Mouse (Mus musculus) induced T-regulatory cell, adult 2 months (primary cell): ENCODE data around the gene Gprc5d.

Experiments used
- DNase-seq: peaks from one replicate; pipeline ENCODE4 v3.0.0-alpha.2; 2012; ENCODE audit warnings: low read depth

Gene Gprc5d

DNA sequence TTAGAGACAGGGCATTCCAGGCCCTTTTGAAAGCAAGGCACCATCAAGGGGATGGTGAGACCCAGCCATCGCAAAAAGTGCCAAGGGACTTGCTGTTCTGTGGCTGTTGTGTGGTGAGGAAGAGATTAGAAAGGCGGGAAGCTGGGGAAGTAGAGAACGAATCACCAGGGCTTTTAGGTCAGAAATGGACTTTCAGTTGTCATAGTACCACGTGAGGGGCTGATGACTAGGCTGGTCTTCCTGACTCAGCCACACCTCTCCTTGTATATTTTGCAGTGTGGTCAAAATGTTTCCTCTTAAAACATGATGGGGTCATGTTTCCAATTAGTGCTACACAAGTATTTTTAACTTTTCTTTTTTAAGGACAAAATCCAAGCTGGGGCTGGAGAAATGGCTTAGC is 17.7 kb upstream of the Gprc5d start:
- no peak for DNase-seq

DNA sequence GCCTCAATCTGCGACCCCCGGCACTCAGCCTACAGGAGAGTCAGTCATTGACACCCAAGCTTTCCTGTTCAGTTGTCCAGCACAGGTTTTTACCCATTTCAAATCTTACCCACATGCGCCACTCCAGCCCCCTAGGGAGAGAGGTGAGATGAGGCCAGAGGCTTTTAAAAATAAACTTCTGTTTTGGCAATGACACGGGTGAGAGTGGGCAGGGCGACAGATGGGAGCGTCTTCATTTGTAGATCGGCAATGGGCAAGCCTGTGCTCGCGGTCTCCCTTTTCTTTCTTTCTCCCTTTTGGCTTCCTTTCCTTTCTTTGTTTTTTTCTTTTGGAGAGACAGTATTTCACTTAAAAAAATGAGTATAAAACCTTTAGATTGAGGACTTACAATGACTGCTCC is 15.4 kb upstream of the Gprc5d start:
- DNase-seq, result no peak

DNA sequence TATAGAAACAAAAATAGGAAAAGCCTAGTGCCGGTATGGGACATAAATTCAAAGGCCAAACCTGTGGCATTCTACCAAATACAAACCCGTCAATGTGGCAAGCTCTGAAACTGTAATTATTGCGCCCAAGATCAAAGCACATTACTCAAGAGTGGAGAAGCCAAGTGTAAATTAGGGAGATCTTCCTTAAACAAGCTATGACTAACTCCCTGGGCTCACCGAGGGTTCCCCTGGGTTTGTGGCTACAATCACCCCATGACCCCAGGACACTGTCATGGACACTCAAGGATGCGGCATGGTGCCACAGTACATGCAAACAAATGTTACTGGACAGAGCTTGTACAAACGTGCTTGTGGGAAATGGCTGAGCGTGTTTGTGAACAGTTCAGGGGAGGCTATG is 15.0 kb upstream of the Gprc5d start:
- no peak for DNase-seq

DNA sequence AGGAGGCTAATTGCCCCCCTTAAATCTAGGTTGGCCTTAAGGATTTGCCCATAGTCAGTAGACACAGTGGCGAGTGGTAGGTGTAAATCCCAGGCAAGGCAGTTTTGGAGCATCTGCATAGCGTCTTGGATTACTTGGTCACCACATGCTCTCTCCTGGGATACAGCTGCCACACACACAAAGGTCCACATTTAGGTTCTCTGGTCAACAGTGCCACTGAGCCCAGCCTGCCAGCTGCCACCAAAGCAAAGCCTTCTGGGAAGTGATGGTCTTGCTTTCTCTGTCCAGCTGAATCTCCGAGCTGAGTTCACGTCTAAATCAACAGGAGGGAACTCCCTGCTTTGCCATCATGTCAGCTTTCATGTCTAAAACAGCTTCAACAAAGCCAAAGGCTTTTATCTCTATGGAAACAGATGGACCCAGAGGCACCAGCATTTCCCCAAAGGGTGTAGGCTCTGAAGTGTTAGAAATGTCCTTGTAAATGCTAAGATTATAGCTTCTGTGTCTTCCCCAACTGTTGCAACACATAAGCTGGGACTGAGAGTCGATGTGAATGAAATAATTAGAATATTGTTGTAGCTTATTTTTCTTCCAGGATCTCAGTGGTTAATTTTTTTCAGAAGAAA is 6.8 kb upstream of the Gprc5d start:
- no peak for DNase-seq

DNA sequence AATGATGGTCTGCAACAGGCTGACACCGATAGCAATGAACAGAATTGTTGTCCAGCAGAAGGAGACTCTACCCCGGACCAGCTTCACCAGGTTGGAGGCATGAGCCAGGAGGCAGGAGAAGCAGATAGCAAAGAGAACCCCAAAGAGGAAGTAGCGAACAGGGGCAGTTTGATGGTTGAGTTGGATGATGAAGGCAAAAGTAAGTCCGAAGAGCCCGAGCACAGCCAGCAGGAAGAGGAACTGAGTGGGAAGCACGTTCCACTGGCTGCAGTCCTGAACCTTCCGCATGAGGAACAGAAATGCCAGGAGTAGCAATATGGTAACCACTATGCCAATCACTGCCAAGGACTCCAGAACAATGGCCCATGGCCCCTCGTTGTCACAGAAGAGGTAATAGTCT is 1.6 kb downstream of the Gprc5d start:
- DNase-seq, result no peak

DNA sequence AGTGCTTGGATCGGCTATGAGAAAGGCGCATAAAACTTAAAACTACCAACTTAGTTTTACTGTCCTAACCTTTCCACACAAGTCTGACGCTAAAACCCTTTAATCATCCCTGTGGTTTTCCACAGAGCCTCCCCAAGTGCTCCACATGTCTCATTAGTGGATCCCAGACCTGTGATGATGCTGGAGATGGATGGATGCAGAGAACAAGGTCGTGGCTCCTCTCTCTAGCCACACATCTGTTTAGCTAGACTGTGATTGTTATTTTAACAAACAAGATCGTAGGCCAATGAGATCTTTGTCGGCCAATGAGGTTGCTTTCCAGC is 5.0 kb downstream of the Gprc5d start:
- DNase-seq, result no peak

DNA sequence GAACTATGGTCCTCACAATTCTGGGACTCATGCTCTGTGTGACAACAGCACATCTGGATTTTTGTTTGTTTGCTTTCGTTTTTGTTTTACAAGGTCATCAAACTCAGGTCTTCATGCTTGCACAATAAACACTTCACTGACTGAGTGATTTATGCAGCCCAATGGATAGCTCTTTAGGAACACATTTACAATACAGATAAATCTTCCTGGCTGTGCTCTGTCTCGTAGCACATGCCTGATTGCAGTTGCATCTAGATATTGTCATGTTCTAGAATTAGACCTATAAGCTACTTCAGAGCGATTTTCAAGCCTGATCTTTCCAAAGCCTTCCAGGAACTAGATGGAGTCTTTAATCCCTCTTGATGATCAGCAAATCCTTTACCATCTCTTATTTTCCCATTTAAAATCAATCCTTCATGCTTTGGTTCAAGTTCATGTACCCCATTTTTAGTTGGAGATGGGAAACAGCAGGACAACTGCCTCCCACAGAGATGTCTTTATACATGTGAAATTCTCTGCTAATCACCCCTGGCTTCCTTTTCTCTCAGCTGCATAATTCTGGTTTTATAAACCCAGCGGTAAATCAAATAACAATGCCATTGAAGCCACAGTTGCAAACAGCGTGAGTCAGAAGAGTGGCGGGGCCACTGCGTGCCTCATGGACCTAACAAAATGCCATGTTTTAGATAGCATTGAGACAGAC is 5.5 kb downstream of the Gprc5d start:
- no peak for DNase-seq

DNA sequence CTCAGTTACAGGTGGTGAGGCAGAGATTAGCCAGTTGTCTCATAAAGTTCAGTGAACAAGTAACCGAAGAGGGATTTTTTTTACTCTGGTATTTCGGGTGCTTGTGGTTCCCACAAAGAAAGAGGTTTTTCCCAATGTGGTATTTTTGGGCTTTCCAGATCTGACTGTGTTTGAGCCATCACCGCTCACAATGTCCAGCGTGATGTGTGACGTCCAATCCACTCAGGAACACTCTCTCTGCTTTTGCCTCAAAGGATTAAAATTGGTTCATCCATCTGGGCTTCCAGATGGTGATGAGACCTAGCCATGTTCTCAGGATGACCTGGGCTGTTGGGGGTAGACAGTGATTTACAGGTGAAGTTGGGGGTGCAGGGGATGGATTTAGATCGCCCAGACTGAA is 11.1 kb downstream of the Gprc5d start:
- DNase-seq, result no peak

DNA sequence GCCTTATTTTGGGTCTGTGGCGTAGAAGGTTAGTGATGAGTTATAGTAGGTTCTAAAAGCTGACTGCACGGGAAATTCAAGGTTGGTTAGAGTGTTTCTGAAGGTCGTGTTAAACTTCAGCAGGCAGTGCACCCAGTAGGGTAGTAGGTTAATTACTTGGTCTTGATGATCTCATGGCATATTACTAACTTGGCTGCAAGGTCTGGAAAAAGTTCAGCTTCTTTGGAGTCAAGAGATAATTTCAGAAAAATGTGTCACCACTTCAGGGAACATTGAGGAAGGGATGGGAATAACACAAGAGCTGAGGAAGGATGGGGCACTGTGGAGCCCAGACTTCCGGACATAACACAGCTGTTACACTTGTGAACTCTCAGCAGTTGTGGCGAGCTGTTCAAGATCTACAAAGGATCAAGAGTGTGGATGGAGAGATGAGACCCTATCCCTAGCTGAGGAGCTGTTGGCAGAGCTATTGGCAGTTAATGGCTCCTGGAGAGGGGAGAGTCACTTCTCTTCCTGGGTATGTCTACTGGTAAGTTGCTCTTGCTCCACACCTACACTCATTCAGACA is 15.3 kb downstream of the Gprc5d start:
- no peak for DNase-seq

DNA sequence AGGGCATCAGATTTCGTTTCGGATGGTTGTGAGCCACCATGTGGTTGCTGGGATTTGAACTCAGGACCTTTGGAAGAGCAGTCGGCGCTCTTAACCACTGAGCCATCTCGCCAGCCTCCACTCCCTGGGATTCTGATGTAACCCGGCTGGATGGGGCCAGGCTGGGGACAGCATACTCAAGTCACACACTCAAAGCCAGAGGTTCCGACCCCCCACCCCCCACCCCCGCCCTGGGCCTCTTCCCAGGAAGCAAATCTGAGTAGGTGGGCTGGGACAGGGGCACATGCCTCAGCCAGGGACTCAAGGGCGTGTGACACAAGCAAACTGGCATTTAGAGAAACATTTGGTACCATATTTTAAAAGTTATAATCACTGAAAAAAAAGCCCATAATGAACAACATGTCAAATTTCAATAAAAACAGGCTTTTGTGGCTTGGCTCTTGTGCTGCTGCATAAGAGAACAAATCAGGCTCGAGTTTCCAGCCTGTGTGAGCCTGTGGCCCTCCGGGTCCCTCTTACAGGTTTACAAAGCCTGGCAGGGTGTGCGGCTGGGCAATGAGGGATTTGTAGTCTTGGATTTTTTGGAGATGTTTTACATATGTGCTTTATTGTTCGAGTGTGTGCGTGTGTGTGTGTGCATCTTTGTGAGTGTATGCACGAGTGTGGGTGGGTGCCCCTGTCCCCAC is 17.2 kb downstream of the Gprc5d start:
- no peak for DNase-seq

DNA sequence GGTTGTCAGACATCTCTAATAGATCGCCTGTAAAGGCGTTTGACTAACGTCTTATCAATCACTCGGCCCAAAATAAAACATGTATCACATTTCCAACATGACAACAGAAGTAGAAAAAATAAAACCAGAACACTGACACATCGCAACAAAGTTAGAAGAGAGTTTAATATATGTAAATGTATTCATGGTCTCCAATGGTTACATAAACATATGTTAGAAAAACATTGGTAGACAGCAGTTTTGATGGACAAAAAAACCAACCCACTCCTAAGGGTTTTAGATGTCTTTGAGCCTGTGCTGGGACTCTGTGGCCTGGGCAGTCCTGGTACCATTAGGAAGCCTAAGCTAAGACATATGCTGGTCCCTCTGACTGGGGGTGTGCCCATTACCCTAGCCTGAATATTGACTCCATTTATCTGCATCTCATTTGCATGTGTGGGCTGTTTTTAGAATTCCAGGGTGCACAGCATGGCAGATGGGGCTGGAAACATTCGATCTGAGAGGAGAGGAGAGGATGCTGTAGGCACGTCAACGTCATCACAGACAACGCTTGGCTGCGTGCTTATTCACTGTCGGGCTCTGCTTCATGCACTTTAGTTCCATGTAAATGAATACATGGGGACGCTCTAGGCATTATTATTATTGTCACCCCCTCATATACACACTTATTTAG is 25.1 kb downstream of the Gprc5d start:
- DNase-seq, result no peak

DNA sequence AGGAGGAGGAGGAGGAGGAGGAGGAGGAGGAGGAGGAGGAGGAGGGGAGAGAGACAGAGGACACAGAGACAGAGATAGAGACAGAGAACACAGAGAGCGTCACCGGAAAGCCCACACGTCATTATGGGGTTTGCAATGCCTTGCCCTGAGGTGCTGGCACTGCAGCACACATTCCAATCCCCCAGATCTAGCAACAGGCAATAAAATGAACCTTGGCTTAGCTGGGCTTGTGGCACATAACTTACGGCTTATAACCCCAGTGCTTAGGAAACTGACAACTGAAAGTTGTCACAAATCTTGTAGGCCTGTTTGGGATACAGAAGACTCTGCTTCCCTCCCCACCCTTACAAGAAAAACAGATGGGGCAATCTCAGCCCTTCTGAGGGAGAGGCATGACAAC is 27.4 kb downstream of the Gprc5d start:
- DNase-seq, result no peak

DNA sequence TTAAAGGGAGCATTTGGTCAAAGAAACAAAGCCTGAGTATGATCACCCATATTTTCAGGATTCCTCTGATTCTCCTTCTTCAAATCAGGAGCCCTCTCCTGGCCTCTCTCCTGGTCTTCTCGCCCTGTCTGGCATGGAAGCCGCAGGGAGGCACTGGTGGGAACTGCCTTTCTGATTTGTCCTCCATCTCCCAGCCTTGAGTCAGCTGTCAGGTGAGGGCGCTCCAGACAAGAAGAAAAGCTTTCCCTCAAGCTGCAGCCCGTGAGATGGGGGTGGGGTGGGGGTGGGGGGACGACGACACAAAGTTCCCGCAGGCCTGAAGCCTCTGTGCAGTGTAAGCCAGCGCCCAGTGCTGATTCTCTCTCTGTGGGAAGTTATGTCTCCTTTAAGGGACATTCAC is 28.3 kb downstream of the Gprc5d start:
- DNase-seq, result no peak

DNA sequence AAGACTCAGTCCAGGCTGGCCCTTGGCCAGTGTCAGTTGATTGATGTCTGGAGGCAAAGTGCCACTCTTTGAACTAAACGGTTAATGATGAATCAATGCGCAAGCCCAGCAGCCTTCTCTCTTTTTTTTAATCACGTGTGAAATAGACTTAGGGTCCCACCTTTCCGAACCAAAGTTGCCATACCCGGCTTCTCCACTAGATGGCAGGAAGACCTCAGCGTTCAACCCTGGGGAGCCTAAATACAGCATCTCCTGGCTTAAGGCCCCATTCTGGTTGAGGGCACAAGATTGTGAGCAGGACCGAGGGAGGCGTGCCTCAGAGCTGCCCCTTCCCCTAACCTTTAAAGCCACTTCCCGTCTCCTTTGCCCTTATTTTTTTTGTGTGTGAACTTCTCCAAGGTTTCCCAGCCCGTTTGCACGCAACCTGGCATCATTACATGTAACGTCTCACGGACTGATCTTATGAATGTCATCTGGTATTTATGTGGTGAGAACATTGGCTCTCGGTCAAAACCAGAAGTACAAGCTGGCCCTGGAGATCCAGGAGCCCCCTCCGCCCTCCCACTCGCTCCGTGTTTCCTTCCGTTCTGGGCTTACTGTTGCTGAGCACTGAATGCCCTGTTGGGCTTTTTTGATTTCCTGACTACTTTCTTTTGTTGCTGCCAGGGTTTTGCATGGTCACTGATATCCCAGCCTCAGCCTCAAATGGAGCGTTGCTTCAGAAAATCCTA is 30.2 kb downstream of the Gprc5d start:
- peak; percentile 82 for DNase-seq

DNA sequence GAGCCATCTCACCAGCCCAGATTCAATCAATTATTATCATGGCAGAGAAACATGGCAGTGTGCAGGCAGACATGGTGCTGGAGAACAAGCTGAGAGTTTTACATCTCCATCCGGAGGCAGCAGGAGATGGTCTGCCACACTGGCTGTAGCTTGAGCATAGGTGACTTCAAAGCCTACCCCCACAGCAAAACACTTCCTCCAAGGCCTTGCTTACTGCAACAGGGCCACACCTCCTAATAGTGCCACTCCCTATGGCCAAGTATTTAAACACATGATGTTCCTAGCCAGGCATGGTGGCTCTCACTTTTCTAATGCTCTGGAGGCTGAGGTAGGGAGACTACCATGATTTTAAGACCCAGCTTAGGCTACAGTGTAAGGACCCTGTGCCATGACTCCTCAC is 32.4 kb downstream of the Gprc5d start:
- no peak for DNase-seq

DNA sequence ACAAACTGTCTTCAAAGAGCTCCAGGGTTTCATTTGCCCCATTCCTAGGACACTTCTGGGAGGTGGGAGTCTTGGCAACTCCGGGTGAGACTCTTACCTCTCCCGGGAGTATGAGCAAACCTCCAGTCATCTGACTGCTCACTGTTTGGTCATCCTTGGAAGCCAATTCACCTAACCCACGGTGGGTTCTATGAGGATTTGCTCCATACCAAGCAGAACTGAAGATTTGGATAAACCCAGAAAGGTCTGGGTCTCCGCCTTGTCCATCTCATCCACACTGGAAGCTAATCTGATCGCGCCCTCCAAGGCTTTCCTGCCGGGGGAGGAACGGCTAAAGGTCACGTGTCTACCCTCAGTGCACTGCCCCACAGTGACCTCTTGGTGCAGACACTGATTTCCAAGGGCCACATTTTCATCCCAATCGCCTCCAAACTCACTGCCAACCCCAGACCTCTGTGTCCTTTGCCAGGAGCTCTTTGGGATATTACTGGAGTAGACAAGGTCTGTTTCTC is 34.0 kb downstream of the Gprc5d start:
- no peak for DNase-seq

DNA sequence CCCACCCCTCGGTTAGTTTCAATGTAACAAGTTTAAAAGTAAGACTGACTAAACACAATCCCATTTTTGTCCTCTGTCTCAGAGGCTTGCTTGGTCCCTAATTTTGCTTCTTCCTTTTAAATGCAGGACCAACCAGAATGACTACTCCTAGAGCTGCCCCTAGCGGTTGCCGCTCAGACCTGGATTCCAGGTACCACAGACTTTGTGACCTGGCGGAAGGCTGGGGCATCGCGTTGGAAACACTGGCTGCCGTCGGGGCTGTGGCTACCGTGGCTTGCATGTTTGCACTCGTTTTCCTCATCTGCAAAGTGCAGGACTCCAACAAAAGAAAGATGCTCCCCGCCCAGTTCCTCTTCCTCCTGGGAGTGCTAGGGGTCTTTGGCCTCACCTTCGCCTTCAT is 39.7 kb downstream of the Gprc5d start:
- no peak for DNase-seq

DNA sequence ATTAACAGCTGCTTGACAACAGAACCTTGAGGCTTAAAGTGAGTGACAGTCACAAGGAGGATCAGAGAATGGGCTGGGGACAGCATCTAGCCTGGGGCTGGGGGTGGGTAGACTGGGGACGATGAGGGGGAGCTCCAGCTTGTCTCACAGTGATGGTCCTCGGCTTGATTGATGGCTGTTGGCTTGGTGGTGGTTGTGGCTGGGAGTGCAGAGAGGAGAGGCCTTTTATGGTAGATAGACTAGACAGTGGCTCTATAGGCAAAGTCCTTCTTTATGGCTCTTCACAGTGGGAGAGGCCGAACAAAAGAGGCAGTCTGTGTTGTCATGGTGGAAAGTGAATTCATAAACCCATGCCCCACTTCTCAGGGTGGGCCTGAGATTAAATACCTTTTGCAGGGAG is 41.9 kb downstream of the Gprc5d start:
- no peak for DNase-seq

DNA sequence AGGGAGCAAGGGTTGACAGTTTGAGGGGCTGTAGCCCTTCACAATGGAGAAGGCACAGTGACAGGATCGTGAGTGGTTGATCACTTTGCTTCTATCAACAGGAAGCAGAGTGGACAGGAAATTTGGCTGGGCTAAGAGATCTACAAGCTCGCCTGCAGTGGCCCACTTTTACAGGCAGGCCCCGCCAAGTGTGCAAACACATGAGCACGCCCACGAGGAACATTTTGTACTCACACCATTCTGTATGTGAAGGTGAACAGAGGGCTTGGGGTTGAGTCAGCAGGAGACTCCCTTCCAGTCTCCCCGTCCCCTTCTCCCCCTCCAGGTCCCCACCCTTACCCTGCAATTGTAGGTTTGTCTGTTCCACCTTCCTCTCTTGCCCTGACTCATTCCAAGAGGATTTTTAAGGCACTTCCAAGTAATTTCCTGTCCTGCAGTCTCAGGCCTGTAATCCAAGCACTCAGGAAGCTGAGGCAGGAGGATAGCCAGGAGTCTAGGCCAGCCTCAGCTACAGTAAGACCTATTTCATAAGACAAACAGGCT is 43.6 kb downstream of the Gprc5d start:
- no peak for DNase-seq

DNA sequence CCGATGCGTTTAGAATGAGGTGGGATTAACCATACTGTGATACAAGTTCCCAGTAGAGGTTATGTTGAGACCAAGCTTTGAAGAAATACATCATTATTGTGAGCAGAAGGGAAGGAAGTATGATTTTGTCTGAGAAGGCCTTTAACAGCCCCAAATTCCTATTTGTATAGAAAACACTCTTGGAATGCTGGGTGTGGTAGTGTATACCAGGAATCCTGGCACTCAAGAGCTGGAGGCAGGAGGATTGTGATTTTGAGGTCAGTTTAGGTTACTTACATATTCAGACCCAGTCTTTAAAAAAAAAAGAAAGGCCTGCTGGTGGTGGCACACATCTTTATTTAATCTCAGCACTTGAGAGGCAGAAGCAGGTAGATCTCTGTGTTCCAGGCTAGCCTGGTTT is 47.7 kb downstream of the Gprc5d start:
- no peak for DNase-seq

DNA sequence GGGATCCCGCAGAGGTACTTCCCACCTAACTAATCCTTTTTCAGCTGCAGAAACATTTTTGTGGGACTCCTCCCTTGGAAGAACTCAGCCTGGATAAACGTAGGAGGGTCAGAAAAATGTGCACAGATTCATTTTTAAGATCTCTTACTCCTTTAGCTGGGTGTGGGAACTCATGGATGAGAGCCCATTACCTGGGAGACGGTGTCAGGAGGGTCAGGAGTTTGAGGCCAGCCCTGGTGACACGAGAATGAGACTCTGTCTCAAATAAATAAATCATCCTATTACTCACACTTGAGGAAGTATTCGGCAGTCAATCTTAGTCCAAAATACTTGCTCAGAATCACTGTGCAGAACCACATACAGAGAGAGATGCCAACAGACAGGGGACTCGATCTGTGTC is 48.2 kb downstream of the Gprc5d start:
- DNase-seq, result no peak

DNA sequence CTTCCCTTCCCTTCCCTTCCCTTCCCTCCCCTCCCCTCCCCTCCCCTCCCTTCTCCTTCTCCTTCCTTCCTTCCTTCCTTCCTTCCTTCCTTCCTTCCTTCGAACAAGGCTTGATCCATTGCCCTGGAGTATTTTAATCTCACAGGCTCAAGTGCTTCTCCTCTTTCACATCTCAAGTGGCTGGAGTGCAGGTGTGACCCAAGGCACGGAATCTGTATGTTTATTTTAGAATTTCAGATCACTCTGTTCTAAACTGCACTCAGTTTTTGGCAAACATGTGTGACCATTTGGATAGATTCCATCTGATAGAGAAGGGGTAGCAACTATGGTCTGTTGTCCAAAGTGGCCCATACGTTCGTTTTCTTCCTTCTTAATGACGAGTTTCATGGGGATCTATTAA is 49.9 kb downstream of the Gprc5d start:
- no peak for DNase-seq
